Mouse (Mus musculus): ENCODE measurements at regions not wholly inside any gene's neighbourhood (a gene's known extent, or its start where the extent isn't known, plus 50 kb on each side); places are given as distances from the start of the nearest gene placed in this dataset.
"Not testable (repeated sequence)": the region's sequence is repeated elsewhere in the genome, so short reads cannot be mapped to it uniquely, and the experiment has no call there.

- no peaks in the 10 kb centered on the region for H3K36me3 ChIP-seq (ENCODE audit: control insufficient read depth, insufficient read depth, low read length)
- TF ChIP-seq POLR2A (IDR thresholded peaks at IDR 0.05; ENCODE audit: low read depth, low read length): no peak
- TF ChIP-seq CTCF (IDR thresholded peaks at IDR 0.05; ENCODE audit: extremely low read depth, insufficient read depth, insufficient read length, insufficient replicate concordance): no peak
- H3K4me1 ChIP-seq (ENCODE audit: control insufficient read depth, insufficient read depth, insufficient read length): no peaks in the 10 kb centered on the region
- H3K27me3 ChIP-seq (ENCODE audit: control insufficient read depth, insufficient read depth, low read length): no peaks in the 10 kb centered on the region
- no peak for DNase-seq (ENCODE audit: low read depth in 1 of 2, low spot score in 2 of 2)
- no peak overlapping the region for H3K27ac ChIP-seq (ENCODE audit: insufficient read depth, low read length)
- no peak overlapping the region for H3K4me3 ChIP-seq (ENCODE audit: extremely low read depth, insufficient read depth, insufficient read length)
- WGBS: 32% methylated on average over 2 of the region's 2 CpGs
These were observed 256.7 kb downstream of the Cetn3 start for GRCm38 (mm10) chr13:82039623-82040022.

DNA sequence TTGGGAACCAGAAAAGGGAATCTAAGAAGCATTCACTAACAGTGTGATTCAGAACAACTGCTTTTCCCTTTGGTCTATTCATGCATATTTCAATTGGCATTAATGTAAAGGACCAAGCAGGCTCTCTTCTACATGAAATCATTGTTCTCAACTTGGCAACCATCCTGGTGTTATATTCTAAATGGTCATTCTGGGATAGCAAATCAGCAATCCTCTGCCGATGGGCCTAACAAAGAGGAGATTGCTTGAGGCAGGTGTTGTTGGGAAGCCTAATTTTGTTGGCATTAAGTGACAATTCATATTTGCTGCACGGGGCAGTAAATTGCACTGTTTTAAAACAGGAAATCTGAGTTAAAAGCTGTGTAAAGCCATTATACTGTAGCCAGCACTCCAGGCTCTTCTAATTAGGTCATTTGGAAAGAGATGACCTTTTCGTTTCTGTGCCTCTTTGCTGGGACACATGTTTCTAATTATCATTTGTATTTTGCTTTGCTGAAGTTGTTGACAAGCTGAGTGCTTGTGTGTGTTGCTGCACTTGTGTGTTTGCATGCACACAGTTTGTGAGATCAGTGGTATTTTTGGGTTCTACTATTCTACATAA is 275.4 kb downstream of the Cetn3 start:
- 47% methylated on average over 3 of the region's 3 CpGs for WGBS
- no peaks in the 10 kb centered on the region for H3K4me1 ChIP-seq (ENCODE audit: control insufficient read depth, insufficient read depth, insufficient read length)
- no peak for DNase-seq (ENCODE audit: low read depth in 1 of 2, low spot score in 2 of 2)

GRCm38 (mm10) chr13:82058872-82059271 is 276.0 kb downstream of the Cetn3 start:
- WGBS: 78% methylated on average over 3 of the region's 3 CpGs
- no peak overlapping the region for H3K27ac ChIP-seq (ENCODE audit: insufficient read depth, low read length)
- H3K4me3 ChIP-seq (ENCODE audit: extremely low read depth, insufficient read depth, insufficient read length): no peak overlapping the region
- DNase-seq (ENCODE audit: low read depth in 1 of 2, low spot score in 2 of 2): no peak
- no peaks in the 10 kb centered on the region for H3K36me3 ChIP-seq (ENCODE audit: control insufficient read depth, insufficient read depth, low read length)
- no peaks in the 10 kb centered on the region for H3K4me1 ChIP-seq (ENCODE audit: control insufficient read depth, insufficient read depth, insufficient read length)
- TF ChIP-seq CTCF (IDR thresholded peaks at IDR 0.05; ENCODE audit: extremely low read depth, insufficient read depth, insufficient read length, insufficient replicate concordance): no peak
- TF ChIP-seq POLR2A (IDR thresholded peaks at IDR 0.05; ENCODE audit: low read depth, low read length): no peak
- H3K27me3 ChIP-seq (ENCODE audit: control insufficient read depth, insufficient read depth, low read length): no peaks in the 10 kb centered on the region

More for the DNA sequence above, 275.4 kb downstream of the Cetn3 start:
- H3K27ac ChIP-seq (ENCODE audit: insufficient read depth, low read length): no peak overlapping the region
- TF ChIP-seq CTCF (IDR thresholded peaks at IDR 0.05; ENCODE audit: extremely low read depth, insufficient read depth, insufficient read length, insufficient replicate concordance) (no peak), POLR2A (IDR thresholded peaks at IDR 0.05; ENCODE audit: low read depth, low read length) (no peak)
- no peaks in the 10 kb centered on the region for H3K27me3 ChIP-seq (ENCODE audit: control insufficient read depth, insufficient read depth, low read length)
- H3K4me3 ChIP-seq (ENCODE audit: extremely low read depth, insufficient read depth, insufficient read length): no peak overlapping the region
- H3K36me3 ChIP-seq (ENCODE audit: control insufficient read depth, insufficient read depth, low read length): no peaks in the 10 kb centered on the region

DNA sequence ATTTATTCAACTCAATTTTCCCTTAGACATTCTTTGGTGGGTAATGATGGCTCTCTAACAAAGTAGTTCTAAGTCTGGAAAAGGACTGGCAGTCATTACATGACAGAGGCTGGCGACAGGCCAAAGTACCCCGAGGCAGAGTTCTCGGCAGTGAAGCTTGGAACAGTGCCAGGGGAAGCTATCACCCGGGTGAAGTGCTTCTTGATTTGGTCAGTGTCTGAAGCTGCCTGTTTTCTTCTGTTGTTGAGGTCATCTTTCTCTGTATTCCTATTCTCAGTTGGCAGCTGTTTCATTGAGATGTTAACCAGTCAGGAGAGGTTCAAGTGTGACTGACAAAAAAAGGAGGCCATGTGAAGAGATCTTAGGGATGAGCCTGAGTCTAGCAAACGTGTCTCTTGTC is 276.6 kb downstream of the Cetn3 start:
- Histone ChIP-seq H3K27me3 (ENCODE audit: control insufficient read depth, insufficient read depth, low read length) (no peaks in the 10 kb centered on the region), H3K36me3 (ENCODE audit: control insufficient read depth, insufficient read depth, low read length) (no peaks in the 10 kb centered on the region), H3K4me3 (ENCODE audit: extremely low read depth, insufficient read depth, insufficient read length) (no peak overlapping the region), H3K4me1 (ENCODE audit: control insufficient read depth, insufficient read depth, insufficient read length) (no peaks in the 10 kb centered on the region), H3K27ac (ENCODE audit: insufficient read depth, low read length) (no peak overlapping the region)
- 36% methylated on average over 5 of the region's 5 CpGs for WGBS
- DNase-seq (ENCODE audit: low read depth in 1 of 2, low spot score in 2 of 2): no peak
- TF ChIP-seq CTCF (IDR thresholded peaks at IDR 0.05; ENCODE audit: extremely low read depth, insufficient read depth, insufficient read length, insufficient replicate concordance) (no peak), POLR2A (IDR thresholded peaks at IDR 0.05; ENCODE audit: low read depth, low read length) (no peak)

DNA sequence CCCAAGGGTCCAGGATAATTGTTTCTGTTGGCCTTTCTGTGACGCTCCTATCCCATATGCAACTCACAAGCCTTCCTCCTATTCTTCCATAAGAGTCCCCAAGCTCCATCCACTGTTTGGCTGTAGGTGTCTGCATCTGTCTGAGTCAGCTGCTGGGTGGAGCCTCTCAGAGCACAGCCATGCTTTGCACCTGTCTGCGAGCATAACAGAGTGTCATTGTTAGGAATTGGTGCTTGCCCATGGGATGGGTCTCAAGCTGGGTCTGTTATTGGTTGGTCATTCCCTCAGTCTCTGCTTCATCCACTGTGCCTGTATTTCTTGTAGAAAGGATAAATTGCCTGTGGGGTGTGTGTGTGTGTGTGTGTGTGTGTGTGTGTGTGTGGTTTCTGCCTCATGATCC is 281.0 kb downstream of the Cetn3 start:
- not testable (repeated sequence) for H3K4me3 ChIP-seq (ENCODE audit: extremely low read depth, insufficient read depth, insufficient read length); H3K27ac ChIP-seq (ENCODE audit: insufficient read depth, low read length); H3K36me3 ChIP-seq (ENCODE audit: control insufficient read depth, insufficient read depth, low read length); H3K4me1 ChIP-seq (ENCODE audit: control insufficient read depth, insufficient read depth, insufficient read length); H3K27me3 ChIP-seq (ENCODE audit: control insufficient read depth, insufficient read depth, low read length); DNase-seq (ENCODE audit: low read depth in 1 of 2, low spot score in 2 of 2)
- 92% methylated on average over 2 of the region's 2 CpGs for WGBS

- no peak overlapping the region for H3K4me3 ChIP-seq (ENCODE audit: extremely low read depth, insufficient read depth, insufficient read length)
- 70% methylated on average over 1 of the region's 1 CpGs for WGBS
- no peaks in the 10 kb centered on the region for H3K4me1 ChIP-seq (ENCODE audit: control insufficient read depth, insufficient read depth, insufficient read length)
- TF ChIP-seq CTCF (IDR thresholded peaks at IDR 0.05; ENCODE audit: extremely low read depth, insufficient read depth, insufficient read length, insufficient replicate concordance) (no peak), POLR2A (IDR thresholded peaks at IDR 0.05; ENCODE audit: low read depth, low read length) (no peak)
- no peak for DNase-seq (ENCODE audit: low read depth in 1 of 2, low spot score in 2 of 2)
- no peaks in the 10 kb centered on the region for H3K36me3 ChIP-seq (ENCODE audit: control insufficient read depth, insufficient read depth, low read length)
- H3K27me3 ChIP-seq (ENCODE audit: control insufficient read depth, insufficient read depth, low read length): no peaks in the 10 kb centered on the region
- no peak overlapping the region for H3K27ac ChIP-seq (ENCODE audit: insufficient read depth, low read length)
These were observed 283.3 kb downstream of the Cetn3 start for GRCm38 (mm10) chr13:82066174-82066573.

DNA sequence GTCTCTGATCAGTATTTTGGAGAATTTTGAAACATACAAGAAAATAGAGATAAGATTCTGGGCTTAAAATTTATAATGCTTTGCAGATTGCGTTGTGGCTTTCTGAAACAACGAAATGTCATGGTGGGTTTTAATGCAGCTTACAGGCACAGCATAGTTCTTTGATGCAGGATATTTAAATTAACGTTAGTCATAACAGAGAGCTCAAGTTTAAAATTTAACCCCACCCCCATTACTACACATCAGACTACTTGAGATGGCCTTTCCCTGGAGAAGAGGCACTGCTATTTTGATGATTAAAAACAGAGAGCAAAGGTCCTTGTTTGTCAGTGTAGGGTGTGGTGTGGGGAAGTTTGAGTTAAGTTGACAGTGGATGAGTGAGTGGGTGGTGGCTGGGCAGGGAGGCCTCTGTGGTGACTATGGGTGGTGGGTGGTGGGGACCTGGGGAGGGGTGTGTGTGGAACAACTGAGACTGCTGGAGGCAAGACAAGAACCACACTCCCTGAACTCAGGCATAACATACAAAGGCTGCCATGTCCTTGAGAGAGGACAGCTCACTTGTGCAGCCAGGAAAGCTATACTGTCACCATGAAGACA is 283.9 kb downstream of the Cetn3 start:
- Histone ChIP-seq H3K4me3 (ENCODE audit: extremely low read depth, insufficient read depth, insufficient read length) (no peak overlapping the region), H3K36me3 (ENCODE audit: control insufficient read depth, insufficient read depth, low read length) (no peaks in the 10 kb centered on the region), H3K4me1 (ENCODE audit: control insufficient read depth, insufficient read depth, insufficient read length) (no peaks in the 10 kb centered on the region), H3K27ac (ENCODE audit: insufficient read depth, low read length) (no peak overlapping the region), H3K27me3 (ENCODE audit: control insufficient read depth, insufficient read depth, low read length) (no peaks in the 10 kb centered on the region)
- TF ChIP-seq CTCF (IDR thresholded peaks at IDR 0.05; ENCODE audit: extremely low read depth, insufficient read depth, insufficient read length, insufficient replicate concordance) (no peak), POLR2A (IDR thresholded peaks at IDR 0.05; ENCODE audit: low read depth, low read length) (no peak)
- 87% methylated on average over 3 of the region's 3 CpGs for WGBS
- no peak for DNase-seq (ENCODE audit: low read depth in 1 of 2, low spot score in 2 of 2)
